Mouse (Mus musculus) ZHBTc4 (cell line): Measurements from ENCODE around the gene Cdk14.
"Not testable (repeated sequence)": the region's sequence is repeated elsewhere in the genome, so short reads cannot be mapped to it uniquely, and the experiment has no call there.

ENCODE experiments used
- DNase-seq: peaks from one replicate; pipeline ENCODE4 v3.0.0-alpha.2; 2011; ENCODE audit warnings: low read depth, low spot score

The Cdk14 gene

DNA sequence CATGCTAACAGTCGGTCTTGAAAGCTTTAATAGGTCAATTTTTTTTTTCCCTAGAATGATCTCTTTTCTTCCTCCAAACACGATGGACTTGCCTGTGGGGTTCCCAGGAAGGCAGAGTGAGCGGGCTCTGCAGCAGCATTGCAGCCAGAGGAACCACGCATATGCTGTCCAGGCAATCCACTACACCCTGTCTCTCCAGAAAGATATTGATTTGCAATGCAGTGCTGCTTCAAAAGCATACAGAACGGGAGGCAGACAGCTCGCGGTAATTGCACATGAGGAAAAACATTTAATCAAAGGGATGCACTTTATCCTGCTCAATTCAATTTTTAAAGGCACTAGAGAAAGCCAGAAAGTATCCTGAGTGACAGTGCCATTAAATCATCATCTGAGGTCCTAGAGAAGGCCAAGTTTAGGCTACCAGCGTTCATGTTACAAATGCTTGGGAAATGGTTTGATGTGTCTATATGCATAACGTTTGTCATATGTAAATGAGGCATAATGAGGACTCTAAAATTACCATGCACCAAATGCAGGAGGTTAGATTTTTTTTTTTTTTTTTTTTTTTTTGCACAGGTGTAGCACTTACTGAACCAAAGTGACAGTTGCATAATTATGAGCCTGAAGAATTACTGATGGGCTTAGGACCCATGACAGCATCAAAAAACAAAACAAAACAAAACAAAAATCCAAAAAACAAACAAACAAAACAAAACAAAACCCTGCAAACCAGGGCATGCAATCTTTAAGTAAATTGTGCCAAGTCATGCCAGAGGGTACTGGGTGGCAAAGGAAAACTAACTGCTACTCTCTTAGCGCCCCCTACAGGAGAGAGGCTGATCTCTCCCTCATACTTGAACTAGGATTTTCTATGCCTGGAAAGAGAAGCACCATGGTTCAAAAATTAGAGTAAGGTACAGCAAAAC lies 154.0 kb downstream of the Cdk14 start:
- peak; percentile 25 for DNase-seq

DNA sequence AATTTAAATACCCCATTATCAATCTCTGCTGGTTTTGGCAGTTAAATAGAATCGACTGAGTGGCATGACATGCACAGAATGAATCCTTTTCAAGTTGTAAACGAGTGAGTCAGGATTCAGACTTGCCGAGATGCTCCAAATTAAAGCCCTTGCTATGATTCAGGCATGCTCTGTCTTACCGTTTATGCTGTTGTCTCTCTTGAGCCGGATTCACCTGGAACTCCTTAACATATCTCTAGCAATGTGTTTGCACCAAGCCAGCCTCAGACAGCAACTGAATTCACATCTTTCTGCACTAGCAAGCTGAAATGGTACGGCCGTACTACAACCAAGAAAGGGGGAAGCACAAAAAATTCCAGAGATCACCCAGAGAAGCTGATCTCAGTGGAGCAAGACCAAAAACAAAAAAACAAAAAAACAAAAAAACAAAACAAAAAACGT lies 154.7 kb downstream of the Cdk14 start:
- no peak for DNase-seq

DNA sequence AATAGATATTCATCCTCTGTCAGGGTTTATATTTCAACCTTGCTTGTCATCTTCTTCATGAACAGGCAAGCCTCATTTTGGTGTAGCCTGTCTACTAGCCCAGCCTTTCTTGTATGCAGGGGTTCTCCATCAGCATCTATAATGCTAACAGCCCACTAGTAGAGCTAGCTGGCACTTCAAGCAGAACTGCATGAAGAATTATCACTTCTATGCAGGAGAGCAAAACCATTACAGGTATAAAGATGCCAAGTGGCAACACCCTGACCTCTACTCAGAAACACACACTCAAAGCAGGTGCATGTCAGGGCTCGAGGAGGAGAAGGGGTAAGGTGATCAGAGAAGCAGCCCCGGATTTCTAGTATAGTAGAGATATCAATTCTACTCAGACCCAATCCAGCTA lies 155.4 kb downstream of the Cdk14 start:
- no peak for DNase-seq

DNA sequence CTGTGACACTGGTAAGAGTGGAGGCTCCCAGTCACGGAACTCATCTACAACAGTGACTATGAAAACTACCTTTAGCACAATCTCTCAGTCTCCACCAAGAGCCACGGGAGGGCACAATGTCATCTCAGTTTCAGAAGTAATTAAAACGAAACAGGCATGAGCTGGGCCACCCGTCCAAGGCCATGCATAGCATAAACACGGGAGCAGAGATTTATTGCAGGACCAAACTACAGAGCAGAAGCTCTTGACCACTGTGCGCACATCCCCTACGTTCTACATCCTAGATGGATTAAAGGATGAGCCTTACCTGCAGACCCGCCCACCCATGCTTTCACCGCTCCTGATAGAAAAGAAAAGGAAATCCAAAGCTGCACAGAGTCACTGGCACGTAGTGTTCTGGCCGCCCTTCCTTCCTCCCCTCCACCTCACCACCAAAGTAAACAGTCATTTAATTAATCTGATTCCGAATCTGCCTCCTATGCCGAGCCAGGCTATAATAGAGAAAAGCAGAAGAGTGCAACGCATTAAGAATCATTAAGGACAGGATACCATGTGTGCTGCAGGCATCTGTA lies 158.3 kb downstream of the Cdk14 start:
- no peak for DNase-seq

DNA sequence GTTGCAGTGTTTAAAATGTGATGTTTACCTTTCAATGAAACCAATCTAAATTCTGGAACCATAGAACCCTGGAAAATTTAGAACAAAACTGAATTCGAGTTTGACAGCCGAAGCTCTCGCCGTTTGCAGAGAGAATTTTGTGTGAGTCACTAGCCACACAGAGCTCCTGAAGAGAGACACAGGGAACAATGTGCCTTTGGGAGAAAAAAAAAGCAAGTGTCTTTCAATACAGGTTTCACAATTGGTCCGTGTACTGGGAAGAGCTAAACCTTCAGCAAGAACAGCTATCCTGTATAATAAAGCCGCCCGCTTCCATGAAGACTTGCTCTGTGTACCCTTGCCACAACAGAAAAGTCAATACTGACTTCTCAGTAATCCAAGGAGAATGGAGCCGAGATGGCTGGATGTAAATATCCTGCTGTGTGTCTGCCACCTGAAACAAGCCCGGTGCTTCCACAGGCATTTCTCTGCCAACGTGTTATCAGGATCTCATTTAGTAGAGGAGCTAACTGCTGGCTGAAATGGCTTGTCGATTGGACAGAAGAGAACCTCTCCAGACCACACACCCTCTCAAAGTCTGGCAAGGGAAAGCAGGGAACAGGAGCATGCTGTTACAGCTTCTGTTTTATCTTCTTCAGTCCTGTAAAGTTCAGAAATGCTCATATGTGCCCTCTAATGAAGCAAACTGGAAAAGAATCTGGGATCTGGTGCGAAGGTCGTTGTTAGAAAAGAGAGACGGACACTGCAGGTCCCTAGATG lies 159.0 kb downstream of the Cdk14 start:
- DNase-seq, result no peak

DNA sequence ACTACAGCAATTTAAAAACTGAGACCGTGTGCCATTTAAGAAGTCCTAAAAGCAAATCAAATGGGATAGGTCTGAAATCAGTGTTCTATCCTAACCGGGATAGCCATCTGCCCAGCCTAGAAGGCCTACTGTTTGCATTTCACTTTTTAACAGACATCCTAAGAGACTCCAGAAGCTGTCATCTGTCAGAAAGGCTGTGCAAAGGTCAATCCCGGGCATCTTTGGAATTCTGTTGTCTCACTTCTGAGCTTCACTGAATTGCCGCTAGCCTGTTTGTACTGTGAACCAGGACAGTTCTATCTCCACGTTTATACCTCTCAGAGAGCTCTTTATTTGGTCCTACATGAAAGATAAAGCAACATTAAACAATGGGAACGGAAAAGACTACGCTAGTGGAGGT lies 159.8 kb downstream of the Cdk14 start:
- no peak for DNase-seq

DNA sequence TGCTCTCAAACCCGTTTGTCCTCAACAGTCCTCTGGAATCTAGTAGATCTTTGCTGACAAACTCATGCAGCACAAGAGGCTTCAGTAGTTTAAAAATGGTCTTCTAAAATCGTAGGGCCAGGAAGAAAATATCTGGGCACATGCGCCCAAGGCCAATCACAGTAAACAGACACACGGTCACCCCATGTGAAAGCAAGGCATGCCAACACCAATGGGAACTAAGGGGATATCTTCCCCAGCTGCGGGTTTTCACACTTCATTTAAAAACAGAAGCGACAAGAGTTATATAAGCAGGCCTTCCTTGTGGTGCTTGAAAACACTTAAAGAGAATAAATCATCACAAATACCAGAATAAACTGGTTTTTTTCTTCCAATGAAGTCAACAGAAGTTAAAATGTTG lies 165.7 kb downstream of the Cdk14 start:
- DNase-seq, result no peak

DNA sequence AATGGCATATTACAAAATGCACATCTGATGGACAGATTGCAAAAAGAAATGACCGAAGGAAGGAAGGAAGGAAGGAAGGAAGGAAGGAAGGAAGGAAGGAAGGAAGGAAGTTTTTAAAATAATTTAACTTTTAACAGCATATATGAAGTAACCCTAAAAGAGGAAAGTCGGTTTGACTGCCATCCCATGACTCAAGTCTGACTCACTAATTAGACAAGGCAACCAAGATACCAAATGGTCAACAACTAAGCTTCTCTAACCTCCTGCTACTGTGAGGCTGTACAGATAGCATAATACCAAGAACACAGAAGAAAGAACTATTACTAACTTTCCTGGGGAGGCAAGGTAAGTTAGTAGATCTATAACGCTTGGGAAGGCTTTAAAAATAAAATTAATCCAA lies 166.9 kb downstream of the Cdk14 start:
- DNase-seq, result no peak

DNA sequence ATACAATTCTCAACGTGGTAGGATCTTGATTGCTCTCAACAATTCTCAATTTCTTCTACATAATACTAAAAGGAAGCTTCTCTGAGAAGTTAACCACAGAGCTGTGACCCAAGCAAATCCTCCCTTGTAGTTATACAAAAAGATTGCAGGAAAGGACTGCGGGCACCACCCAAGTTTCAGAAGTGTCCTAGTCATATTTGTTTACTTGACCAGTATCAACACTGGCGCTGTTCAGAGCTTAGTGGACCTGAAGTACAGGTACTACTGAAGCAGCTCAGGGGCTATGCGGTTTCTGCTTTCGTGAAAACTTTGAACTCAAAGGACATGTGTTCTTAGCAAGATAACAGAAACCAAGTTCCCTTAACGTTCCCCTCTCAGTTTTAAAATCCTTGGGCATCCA lies 172.4 kb downstream of the Cdk14 start:
- no peak for DNase-seq

DNA sequence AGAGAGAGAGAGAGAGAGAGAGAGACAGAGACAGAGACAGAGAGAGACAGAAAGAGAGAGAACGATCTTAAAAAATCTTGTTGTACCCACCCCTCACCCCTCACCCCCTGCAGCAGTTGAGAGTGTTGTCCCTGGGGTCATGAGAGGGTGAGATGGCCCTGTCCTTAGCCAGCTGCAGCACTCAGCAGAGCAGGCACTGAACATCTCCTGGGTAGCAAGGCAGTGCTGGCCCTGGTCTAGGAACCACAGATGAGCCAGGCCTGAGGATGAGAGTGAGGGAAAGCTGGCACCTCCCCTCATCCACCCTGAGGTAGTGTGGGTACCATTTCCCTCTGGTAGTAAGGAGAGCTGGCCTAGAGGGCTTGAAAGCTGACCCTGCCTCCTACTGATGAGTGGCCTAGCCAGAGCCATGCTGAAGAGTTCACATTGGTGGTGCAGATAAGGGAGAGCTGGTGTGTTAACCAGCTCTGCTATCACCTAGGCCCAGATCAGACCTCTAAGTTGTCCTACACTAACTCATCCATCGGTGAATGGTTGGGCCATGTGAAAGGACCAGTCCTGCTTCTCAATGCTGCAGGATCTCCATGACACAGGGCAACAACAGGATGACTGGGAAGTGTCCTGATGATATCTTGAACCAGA lies 173.5 kb downstream of the Cdk14 start:
- DNase-seq, result no peak

DNA sequence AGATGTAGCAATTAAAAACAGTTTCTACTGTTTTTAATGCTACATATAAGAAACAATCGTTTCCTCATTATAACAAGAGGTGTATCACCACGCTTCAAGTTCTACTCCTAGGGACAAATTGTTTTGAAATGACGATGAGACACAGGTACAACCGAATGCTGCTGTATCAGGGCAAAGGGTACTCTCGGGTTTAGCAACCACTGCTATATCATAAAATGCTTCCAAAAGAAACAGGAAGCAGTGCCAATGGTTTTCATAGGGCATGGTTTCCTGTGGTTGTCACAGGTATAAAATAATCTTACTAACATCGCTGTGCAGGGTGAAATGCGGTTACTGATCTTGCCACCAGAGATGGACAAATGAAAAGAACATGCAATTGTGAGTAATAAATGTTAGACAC lies 174.9 kb downstream of the Cdk14 start:
- no peak for DNase-seq

DNA sequence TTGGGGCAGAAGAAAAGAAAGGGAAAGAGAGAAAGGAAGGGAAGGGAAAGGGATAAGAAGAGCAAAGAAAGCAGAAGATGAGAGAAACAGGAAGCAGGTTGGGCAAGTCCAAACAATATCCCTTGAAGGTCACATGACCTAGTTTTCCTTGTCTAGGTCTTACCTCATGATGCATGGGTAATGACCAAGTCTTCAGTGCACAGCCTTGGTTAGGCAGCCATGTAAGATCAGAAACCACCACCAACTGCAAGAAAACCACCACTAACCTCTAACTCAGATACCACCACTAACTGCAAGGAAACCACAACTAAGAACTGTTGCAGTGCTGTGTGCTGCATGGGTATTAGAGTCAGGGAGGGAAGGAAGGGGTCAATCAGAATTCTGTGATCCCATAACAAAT lies 176.5 kb downstream of the Cdk14 start:
- no peak for DNase-seq

DNA sequence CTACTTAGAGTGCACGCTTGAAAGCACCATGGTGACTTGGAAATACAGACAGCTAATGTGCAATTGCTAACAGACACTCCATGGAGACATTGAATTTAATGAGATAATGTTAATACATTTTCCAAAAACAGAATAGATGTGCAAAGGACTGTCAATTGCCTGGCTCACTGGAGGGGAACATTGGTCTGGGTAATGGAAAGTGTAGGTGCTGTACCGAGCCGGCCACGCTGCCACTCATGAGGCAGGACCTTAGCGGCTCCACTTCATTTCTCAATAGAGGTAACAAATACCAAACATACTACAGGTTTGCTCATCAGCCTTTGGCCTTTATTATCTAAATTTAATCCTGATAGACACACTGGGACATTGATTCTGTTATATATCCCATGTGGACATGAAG lies 177.4 kb downstream of the Cdk14 start:
- DNase-seq, result no peak

DNA sequence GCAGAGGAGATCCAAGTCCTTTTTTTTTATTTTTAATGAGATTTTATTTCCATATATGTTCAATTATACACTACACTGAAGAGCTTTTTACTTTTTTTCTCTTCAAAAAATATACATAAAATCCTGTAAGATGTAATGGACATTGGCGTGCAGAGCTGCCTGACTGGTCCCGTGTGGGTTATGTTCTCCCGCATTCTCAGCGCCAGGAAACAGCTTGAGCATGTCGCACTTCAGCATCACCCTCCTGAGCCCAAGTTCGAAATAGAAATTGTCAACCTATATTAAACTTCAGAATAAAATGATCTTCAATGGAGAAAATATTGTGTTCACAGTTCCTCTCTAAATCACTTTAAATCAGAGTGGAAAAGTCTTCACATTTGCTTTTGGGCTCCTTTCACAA lies 179.0 kb downstream of the Cdk14 start:
- no peak for DNase-seq

DNA sequence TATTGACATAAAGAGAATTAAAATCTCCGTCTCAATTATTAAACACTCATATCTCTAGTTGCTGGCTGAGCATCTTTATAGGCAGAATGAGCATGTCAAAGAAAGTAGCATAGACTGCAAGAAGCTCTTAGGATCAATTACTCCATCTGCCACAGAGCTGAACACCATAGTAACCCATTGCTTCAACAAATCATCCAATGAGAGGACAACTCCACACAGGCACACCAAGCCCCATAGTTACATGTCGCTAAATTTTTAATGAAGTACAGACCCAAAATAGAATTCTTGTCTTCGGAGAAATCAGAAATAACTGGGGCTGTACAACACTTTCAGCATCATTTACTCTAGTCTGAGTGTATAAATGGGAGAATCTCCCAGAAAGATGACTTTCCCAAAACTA lies 180.0 kb downstream of the Cdk14 start:
- DNase-seq, result no peak

DNA sequence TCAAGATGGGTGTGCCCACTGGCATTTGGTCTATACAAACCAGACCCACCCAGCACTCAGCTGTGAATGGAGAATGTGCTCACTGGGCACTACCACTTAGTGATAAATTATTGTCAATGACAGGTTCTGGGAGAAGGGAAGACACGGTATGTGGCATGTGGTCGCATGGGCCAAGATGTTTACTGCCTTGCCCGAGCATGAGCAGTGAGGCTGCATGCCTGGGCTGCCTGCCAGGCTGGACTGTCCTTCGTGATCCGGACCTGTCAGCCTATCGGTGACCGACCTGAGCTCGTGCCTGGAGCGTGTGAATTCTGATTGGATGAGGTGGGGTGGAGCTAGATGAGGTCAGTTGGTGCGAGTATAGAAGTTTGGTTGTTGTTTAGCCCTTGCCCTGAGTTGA lies 185.2 kb downstream of the Cdk14 start:
- not testable (repeated sequence) for DNase-seq

DNA sequence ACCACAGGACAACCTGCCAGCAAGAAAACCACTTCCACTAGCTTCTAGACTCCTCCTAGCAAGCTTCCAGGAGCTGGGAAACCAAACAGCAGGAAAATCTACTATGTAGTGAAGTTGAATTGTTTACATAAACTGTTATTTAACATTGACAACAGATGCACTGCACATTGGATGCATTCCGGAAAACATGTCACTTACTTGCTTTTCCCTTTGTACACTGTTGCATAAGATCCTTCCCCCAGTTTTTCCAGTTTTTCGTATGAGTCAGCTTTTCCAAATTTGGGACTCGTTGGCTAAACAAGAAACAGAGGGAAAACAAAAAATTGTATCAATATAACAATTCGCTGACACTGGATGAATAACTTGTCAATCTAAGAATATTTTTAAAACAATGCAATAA lies 193.1 kb downstream of the Cdk14 start:
- DNase-seq, result no peak

DNA sequence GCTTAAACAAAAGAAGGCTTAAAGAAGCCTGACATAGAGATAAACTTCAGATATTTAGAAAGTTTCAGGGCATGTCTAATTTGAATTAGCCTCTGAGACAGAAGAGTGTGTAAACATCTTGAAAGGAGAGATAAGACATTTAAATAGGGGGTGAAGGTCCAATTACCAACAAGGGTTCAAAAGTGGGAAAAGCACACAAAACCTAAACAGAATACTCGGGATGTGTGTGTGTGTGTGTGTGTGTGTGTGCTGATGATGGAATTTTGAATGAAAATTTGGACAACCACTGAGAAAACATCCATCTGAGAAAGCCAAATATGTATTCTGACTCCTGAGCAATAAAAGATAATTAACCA lies 208.4 kb downstream of the Cdk14 start:
- DNase-seq, result no peak

DNA sequence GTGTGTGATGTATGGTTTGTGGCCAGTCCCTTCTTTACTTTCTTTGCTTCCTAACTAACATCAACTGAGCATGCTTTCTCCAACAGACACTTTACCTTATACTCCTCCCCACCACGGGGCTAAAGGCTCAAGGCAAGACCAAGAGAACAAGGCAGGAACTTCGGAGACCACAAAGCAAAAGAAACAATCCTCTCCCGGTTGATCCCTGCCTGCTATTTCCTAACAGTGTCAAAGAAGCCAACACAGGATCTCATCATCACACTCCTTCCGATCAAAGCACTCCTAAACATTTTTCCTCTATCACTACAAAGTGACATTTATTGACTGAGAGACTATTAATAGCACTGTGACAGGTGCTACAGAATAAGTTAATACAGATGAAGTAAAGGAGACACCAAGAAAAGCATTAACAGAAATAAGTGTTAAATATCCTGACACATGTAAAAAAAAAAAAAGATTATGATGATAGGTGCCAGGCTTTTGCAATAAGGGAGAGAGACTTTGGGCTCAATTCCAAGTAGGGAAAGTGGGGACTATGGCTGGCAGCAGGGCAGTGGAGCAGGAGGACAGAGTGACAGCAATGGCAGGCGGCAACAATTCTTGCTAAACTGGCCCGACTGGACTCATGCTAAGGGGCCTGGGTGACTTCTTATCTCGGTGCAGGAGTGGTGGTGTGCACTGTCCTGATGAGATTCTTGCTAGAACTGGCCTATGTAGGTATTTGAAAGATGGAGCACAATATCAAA lies 208.9 kb downstream of the Cdk14 start:
- no peak for DNase-seq

DNA sequence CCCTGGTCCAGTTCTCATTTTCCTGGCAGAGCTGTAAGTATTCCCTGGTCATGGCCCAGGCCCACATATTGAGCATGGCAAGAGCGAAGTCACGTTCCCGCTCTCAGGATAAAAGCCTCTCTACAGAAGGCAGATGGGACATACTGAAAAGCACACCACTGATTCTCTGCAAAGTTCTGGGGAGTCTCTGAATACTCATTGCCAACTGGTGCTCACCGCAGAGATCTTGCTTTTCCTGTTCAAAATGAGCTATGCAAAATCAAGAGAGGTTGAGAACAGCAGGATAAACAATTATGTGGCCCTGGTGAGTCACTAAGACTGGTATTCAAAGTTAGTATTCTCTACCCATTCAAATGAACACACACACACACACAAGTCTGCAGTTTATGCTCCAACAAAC lies 212.1 kb downstream of the Cdk14 start:
- no peak for DNase-seq

DNA sequence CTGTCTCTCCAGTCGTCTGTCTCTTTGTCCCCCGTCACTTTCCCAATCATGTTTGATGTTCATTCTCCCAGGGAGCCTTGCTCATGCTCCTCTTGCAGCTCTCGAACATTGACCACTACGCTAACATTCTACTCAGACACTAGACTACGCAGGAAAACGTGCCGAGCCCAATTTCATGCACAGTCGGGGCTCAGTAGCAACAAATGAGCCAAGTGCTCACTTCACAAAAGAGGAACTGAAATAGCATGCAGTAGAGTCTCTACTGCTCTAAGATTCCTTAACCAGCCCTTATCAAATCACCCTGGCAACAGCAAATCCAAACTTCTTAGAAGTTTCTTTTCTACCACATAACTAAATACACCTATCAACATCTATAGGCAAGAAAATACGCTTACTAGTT lies 214.1 kb downstream of the Cdk14 start:
- DNase-seq, result no peak
